Mouse (Mus musculus) lung, postnatal 0 days (tissue): ENCODE results near the gene Iqsec1.

ENCODE experiments used
- CTCF ChIP-seq: IDR thresholded peaks from 2 replicates; pipeline ENCODE4 v1.5.1; 2016; ENCODE audit warnings: antibody characterized with exemption, mild to moderate bottlenecking
- EP300 ChIP-seq: IDR thresholded peaks from 2 replicates; pipeline ENCODE4 v1.6.1; 2016; ENCODE audit warnings: antibody characterized with exemption, mild to moderate bottlenecking, control low read depth

- TF ChIP-seq CTCF (no peak), EP300 (no peak)
These were observed 158.9 kb downstream of the Iqsec1 start for GRCm38 (mm10) chr6:90829536-90829935.
